Mouse (Mus musculus) MEL (cell line): ENCODE measurements around the gene Tgfbi.

Experiments used
- CTCF ChIP-seq, 3 experiments: IDR thresholded peaks in 2 of 3; conservative IDR thresholded peaks in 1 of 3; 2 replicates each; pipeline ENCODE4 v1.5.1; 2011 to 2012; ENCODE audit warnings: low read length in 3 of 3, low read depth in 2 of 3, mild to moderate bottlenecking in 2 of 3, improper control_type of control experiment in 1 of 3, inconsistent platforms in 1 of 3, mixed read lengths in 1 of 3, moderate library complexity in 1 of 3; ENCODE audit not compliant: control insufficient read depth in 1 of 3, insufficient read depth in 1 of 3, poor library complexity in 1 of 3, severe bottlenecking in 1 of 3
- GATA1 ChIP-seq: IDR thresholded peaks from 2 replicates; pipeline ENCODE4 v1.6.1; 2011; ENCODE audit warnings: low read depth, low read length, improper control_type of control experiment
- HCFC1 ChIP-seq: IDR thresholded peaks from 2 replicates; pipeline ENCODE4 v1.6.1; 2012; ENCODE audit warnings: low read depth, mild to moderate bottlenecking, inconsistent platforms, low read length, improper control_type of control experiment, moderate library complexity
- KAT2A ChIP-seq: conservative IDR thresholded peaks from 2 replicates; pipeline ENCODE4 v1.6.1; 2012; ENCODE audit warnings: low read depth, low read length, improper control_type of control experiment, inconsistent platforms
- USF1 ChIP-seq: IDR thresholded peaks from 2 replicates; pipeline ENCODE4 v1.6.1; 2014; ENCODE audit warnings: low read depth, mild to moderate bottlenecking, inconsistent platforms, low read length, improper control_type of control experiment, moderate library complexity

DNA sequence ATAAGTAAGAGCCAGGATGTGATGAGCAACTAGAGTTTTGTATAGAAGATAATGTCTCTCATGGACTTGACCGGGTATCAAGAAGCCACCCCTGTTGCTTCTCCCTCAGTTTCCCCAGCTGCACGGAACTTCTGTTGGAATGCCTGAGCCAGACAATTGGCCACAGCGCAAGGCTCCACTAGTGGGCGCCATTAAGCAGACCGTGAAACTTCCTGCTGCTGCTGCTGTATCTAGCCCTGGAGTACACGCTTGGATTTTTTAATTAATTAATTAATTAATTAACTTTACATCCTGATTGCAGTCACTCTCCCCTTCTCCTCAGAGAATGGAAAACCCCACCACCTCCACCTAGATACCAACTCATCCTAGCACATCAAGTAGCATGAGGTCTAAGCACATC lies 46.2 kb upstream of the Tgfbi start:
- no peak for TF ChIP-seq CTCF (IDR thresholded peaks at IDR 0.05 in 2 of 3, conservative IDR thresholded peaks at IDR 0.05 in 1 of 3; ENCODE audit: control insufficient read depth in 1 of 3, insufficient read depth in 1 of 3, low read depth in 2 of 3, low read length in 3 of 3, poor library complexity in 1 of 3, severe bottlenecking in 1 of 3)
- TF ChIP-seq USF1, result no peak
- TF ChIP-seq KAT2A, result no peak
- TF ChIP-seq GATA1, result no peak
- TF ChIP-seq HCFC1, result no peak
